Mouse (Mus musculus): ENCODE measurements around the gene 4930438A08Rik.

DNA sequence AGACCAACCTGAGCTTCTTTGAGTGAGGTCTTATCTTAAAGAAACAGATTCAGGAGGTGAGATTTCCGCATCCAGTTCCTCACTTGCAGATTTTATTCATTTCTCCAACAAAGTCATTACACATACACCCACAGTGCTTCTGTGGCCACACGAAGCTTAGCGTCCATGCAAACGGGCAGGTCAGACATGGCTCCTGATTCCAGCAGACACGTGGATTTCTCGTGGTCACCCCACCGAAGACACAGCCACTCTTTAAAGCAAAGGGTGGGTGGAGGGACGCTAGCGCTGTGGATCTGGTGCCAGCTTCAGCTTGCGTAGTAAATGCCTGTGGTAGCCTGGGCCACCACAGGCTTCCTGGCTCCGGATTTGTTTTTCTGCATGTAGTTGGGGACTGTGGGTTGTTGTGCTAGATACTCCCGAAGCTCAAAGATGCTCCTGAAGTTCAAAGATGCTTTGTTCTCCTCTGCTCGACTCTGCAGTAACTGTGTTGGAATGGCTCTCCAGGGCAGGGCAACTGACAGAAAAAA, 7.4 kb downstream of the 4930438A08Rik start:
- TF ChIP-seq POLR2A (IDR thresholded peaks at IDR 0.05; ENCODE audit: insufficient read depth, low read depth, low read length): no peak
- no peak for TF ChIP-seq CTCF (IDR thresholded peaks at IDR 0.05)
